15 mouse cellular contexts compared by ENCODE assay signal in the genomic region with DNA sequence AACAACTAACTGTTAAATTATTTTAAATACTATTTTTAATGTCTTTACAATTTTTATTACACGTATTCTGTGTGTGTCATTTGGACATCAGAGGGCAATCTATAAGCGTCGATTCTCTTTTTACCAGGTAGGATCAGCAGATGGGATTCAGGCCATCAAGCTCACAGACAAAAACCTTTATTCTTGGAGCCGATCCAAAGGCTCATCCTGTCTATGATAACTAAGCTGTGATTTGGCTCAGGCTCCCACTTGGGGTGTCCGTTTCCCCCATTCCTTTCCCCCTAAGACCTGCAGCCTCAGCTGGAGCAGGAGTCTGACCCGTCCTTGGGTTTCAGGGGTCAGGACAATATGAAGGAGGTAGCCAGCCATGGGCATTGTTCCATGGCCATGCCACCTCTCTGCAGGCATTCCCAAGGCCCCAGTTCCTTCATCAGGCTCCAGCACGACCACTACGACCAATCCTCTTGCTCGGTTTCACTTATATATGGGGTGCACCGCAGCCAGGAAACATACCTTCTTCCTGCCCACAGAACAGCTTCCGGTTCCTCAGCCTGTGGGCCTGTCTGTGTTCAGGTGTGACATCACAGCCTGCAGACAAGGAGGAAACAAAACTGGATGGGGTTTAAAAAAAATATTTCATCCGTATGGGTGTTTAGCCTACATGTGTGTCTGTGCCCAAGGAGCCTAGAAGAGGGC. TPM values are rescaled to one million over a fixed set of nuclear protein-coding genes. Genes with fewer than 3 reads are reported as not detected.
A peak's percentile ranks its signal among the peaks of the same experiment; 100 is the strongest.
DNase-seq lines count a peak whose midpoint lies in the region; ATAC-seq and TF ChIP-seq lines count a peak whose summit lies in the region.
"Had no signal": no experiment of that assay in that cellular context is flagged by ENCODE, and none has a peak within 500 bp of the region (broad histone marks: within the 10 kb centered on the region; RNA-seq: fewer than 3 reads in every experiment).

No protein-coding gene starts in this region.

- peaks cover 2 to 28% of the 10 kb centered on the region in 2 experiments; a peak in 3 of 4 replicates for H3K4me1 ChIP-seq in MEL (ENCODE audit: control insufficient read depth in 1 of 2, insufficient read depth in 2 of 2, low read length in 2 of 2)
- H3K4me1 ChIP-seq in megakaryocyte, embryonic 14.5 days = peaks cover 55% of the 10 kb centered on the region
- H3K4me1 ChIP-seq in thymus, adult 2 months (replicated peaks; ENCODE audit: control insufficient read depth, insufficient read depth, low read length) = peaks cover 34% of the 10 kb centered on the region
- peaks cover 14% of the 10 kb centered on the region for H3K4me1 ChIP-seq in midbrain, embryonic 14.5 days (ENCODE audit: control insufficient read depth, insufficient read depth, low read length)

- no peak overlapping the region for H3K9ac ChIP-seq in MEL (ENCODE audit: control insufficient read depth, low read depth, low read length, poor library complexity, severe bottlenecking)
- H3K9ac ChIP-seq in midbrain, embryonic 14.5 days (replicated peaks; ENCODE audit: low read length) = no peak overlapping the region
- H3K9ac ChIP-seq: kidney, embryonic 15.5 days; neural tube, embryonic 15.5 days had no signal

- no peak for ATAC-seq in midbrain, embryonic 14.5 days (ENCODE audit: low FRiP score, low TSS enrichment)

- no peak for TF ChIP-seq CTCF in layer of hippocampus, adult 2 months (conservative IDR thresholded peaks at IDR 0.05)
- TF ChIP-seq CTCF in MEL (IDR thresholded peaks at IDR 0.05 in 2 of 3, conservative IDR thresholded peaks at IDR 0.05 in 1 of 3; ENCODE audit: control insufficient read depth in 1 of 3, insufficient read depth in 1 of 3, low read depth in 2 of 3, low read length in 3 of 3, poor library complexity in 1 of 3, severe bottlenecking in 1 of 3) = no peak
- TF ChIP-seq CTCF in thymus, adult 2 months (IDR thresholded peaks at IDR 0.05; ENCODE audit: borderline replicate concordance, control insufficient read depth, extremely low read depth, insufficient read depth, low read length, poor library complexity) = peak; percentile 31; the same call in 1 of the 2 replicates

- H3K4me3 ChIP-seq in layer of hippocampus, adult 2 months = no peak overlapping the region
- H3K4me3 ChIP-seq in MEL (ENCODE audit: control insufficient read depth in 1 of 2, insufficient read depth in 1 of 2, low read depth in 2 of 2, low read length in 2 of 2) = no peak overlapping the region
- peak overlapping the region; percentile 65 for H3K4me3 ChIP-seq in megakaryocyte, embryonic 14.5 days (replicated peaks)
- peak overlapping the region; percentile 57 for H3K4me3 ChIP-seq in thymus, adult 2 months (ENCODE audit: control insufficient read depth, insufficient read depth, low read length)
- H3K4me3 ChIP-seq in midbrain, embryonic 14.5 days (replicated peaks; ENCODE audit: low read depth, low read length) = no peak overlapping the region
- H3K4me3 ChIP-seq: kidney, embryonic 15.5 days; neural tube, embryonic 15.5 days had no signal

- H3K27me3 ChIP-seq in MEL (ENCODE audit: control insufficient read depth in 1 of 2, insufficient read depth in 2 of 2, low read length in 2 of 2) = no peaks in the 10 kb centered on the region
- no peaks in the 10 kb centered on the region for H3K27me3 ChIP-seq in megakaryocyte, embryonic 14.5 days (replicated peaks)
- H3K27me3 ChIP-seq in thymus, adult 2 months (ENCODE audit: control insufficient read depth, insufficient read depth, low read length) = no peaks in the 10 kb centered on the region
- no peaks in the 10 kb centered on the region for H3K27me3 ChIP-seq in midbrain, embryonic 14.5 days (ENCODE audit: control insufficient read depth, insufficient read depth, low read length)
- H3K27me3 ChIP-seq: kidney, embryonic 15.5 days; neural tube, embryonic 15.5 days had no signal

- no peaks in the 10 kb centered on the region; the same call in 1 of the 2 replicates for H3K79me2 ChIP-seq in MEL (ENCODE audit: control insufficient read depth, insufficient read depth, low read length, poor library complexity)

- no peak for TF ChIP-seq EP300 in MEL (IDR thresholded peaks at IDR 0.05; ENCODE audit: low read depth in 1 of 2, low read length in 2 of 2)

- no peak for TF ChIP-seq POLR2A in MEL (IDR thresholded peaks at IDR 0.05; ENCODE audit: control insufficient read depth in 1 of 2, insufficient read depth in 1 of 2, low read depth in 1 of 2, low read length in 2 of 2, poor library complexity in 1 of 2)
- peak; percentile 59; the same call in 1 of the 2 replicates for TF ChIP-seq POLR2A in thymus, adult 2 months (IDR thresholded peaks at IDR 0.05; ENCODE audit: control insufficient read depth, extremely low read depth, insufficient read depth, low read length, poor library complexity)

- H3K4me2 ChIP-seq in midbrain, embryonic 14.5 days (ENCODE audit: low read length) = no peak overlapping the region
- H3K4me2 ChIP-seq: kidney, embryonic 15.5 days; liver, embryonic 11.5 days; midbrain, embryonic 11.5 days; neural tube, embryonic 15.5 days had no signal

- 34% methylated on average over 12 of the region's 12 CpGs for WGBS in thymus, adult 2 months
- whole genome bisulfite sequencing in midbrain, embryonic 14.5 days = 90% methylated on average over 12 of the region's 12 CpGs

- no peak for TF ChIP-seq RAD21 in MEL (IDR thresholded peaks at IDR 0.05; ENCODE audit: low read depth, low read length)

- no peak for DNase-seq in layer of hippocampus, adult 2 months (ENCODE audit: low spot score in 2 of 2)
- DNase-seq in layer of hippocampus, adult 9-11 months = no peak
- DNase-seq in MEL (ENCODE audit: low read depth, low spot score) = no peak
- DNase-seq in thymus, adult 2 months = peak; percentile 78
- no peak for DNase-seq in yolk sac, embryonic 10.5 days (ENCODE audit: low spot score)
- no peak for DNase-seq in midbrain, embryonic 14.5 days
- DNase-seq in left cerebral cortex, adult 11 months (ENCODE audit: low spot score) = no peak
- DNase-seq: embryo, embryonic 11 days; layer of hippocampus, postnatal 36 days; right cerebral cortex, postnatal 14 days had no signal

- H3K9me3 ChIP-seq in MEL (replicated peaks; ENCODE audit: insufficient read depth, low read length) = no peaks in the 10 kb centered on the region
- H3K9me3 ChIP-seq in megakaryocyte, embryonic 14.5 days = no peaks in the 10 kb centered on the region
- no peaks in the 10 kb centered on the region for H3K9me3 ChIP-seq in midbrain, embryonic 14.5 days (ENCODE audit: control insufficient read depth, low read length)
- H3K9me3 ChIP-seq: kidney, embryonic 15.5 days; neural tube, embryonic 15.5 days had no signal

- peaks cover 0 to 9% of the 10 kb centered on the region in 2 experiments; a peak in 2 of 4 replicates for H3K36me3 ChIP-seq in MEL (ENCODE audit: control insufficient read depth in 1 of 2, insufficient read depth in 2 of 2, low read length in 2 of 2)
- peaks cover 10% of the 10 kb centered on the region for H3K36me3 ChIP-seq in megakaryocyte, embryonic 14.5 days (replicated peaks; ENCODE audit: low read length)
- H3K36me3 ChIP-seq in thymus, adult 2 months (ENCODE audit: control insufficient read depth, insufficient read depth, low read length) = no peaks in the 10 kb centered on the region
- H3K36me3 ChIP-seq in midbrain, embryonic 14.5 days (ENCODE audit: control insufficient read depth, insufficient read depth, low read length) = peaks cover 12% of the 10 kb centered on the region; the same call in 1 of the 2 replicates
- H3K36me3 ChIP-seq: kidney, embryonic 15.5 days had no signal

- H3K27ac ChIP-seq in layer of hippocampus, adult 2 months = peak overlapping the region; percentile 39; the same call in 1 of the 2 replicates
- no peak overlapping the region for H3K27ac ChIP-seq in MEL (ENCODE audit: control insufficient read depth, low read depth, low read length)
- peak overlapping the region; percentile 97 for H3K27ac ChIP-seq in thymus, adult 2 months (ENCODE audit: control insufficient read depth, insufficient read depth, low read length)
- H3K27ac ChIP-seq in midbrain, embryonic 14.5 days (replicated peaks; ENCODE audit: low read depth, low read length) = no peak overlapping the region
- H3K27ac ChIP-seq: kidney, embryonic 15.5 days; neural tube, embryonic 15.5 days had no signal

RNA-seq across cellular contexts. Expression of a gene that starts 8.2 kb away (rescaled TPM):
- 100 to 1,000 TPM; 573 to 583 TPM for total RNA-seq in layer of hippocampus, adult 2 months (2021)
- total RNA-seq in MEL (2012; rRNA removed) = 8.0 and 11.1 TPM in 2 replicates
- polyA plus RNA-seq in MEL (2012; ENCODE audit: insufficient read depth in 1 of 2, insufficient read length in 2 of 2, low read depth in 1 of 2, low replicate concordance in 2 of 2, missing spikeins in 1 of 2) = 10 to 100 TPM in 1 of 2 experiments, not detected in 1; 22.8 TPM
- polyA plus RNA-seq in megakaryocyte, embryonic 14.5 days (2012; ENCODE audit: insufficient read depth, low replicate concordance) = 66.2 and 97.1 TPM in 2 replicates
- 456 and 516 TPM in 2 replicates for polyA plus RNA-seq in thymus, adult 2 months (2012; rRNA removed)
- 114 and 134 TPM in 2 replicates for polyA plus RNA-seq in midbrain, embryonic 14.5 days (2014; fragmentation: Nextera tagmentation; extraction: Ambion mirVana)

RNA-seq across cellular contexts. Expression of a gene that starts 8.2 kb away (rescaled TPM):
- total RNA-seq in layer of hippocampus, adult 2 months (2021) = 10 to 100 TPM; 25.5 to 25.6 TPM
- total RNA-seq in MEL (2012; rRNA removed) = 5.9 and 6.6 TPM in 2 replicates
- polyA plus RNA-seq in MEL (2012; ENCODE audit: insufficient read depth in 1 of 2, insufficient read length in 2 of 2, low read depth in 1 of 2, low replicate concordance in 2 of 2, missing spikeins in 1 of 2) = 10 to 100 TPM in 1 of 2 experiments, not detected in 1; 33.2 TPM
- polyA plus RNA-seq in megakaryocyte, embryonic 14.5 days (2012; ENCODE audit: insufficient read depth, low replicate concordance) = 19.6 and 32.1 TPM in 2 replicates
- 58.0 and 58.1 TPM in 2 replicates for polyA plus RNA-seq in thymus, adult 2 months (2012; rRNA removed)
- 26.3 and 35.3 TPM in 2 replicates for polyA plus RNA-seq in midbrain, embryonic 14.5 days (2014; fragmentation: Nextera tagmentation; extraction: Ambion mirVana)

RNA-seq across cellular contexts. Expression of a gene that starts 21.8 kb away (rescaled TPM):
- under 1 TPM in 1 of 2 experiments, not detected in 1; 0.15 TPM for total RNA-seq in layer of hippocampus, adult 2 months (2021)
- total RNA-seq in MEL (2012; rRNA removed) = not detected in 2 replicates
- under 1 TPM in 1 of 2 experiments, not detected in 1; 0.26 TPM for polyA plus RNA-seq in MEL (2012; ENCODE audit: insufficient read depth in 1 of 2, insufficient read length in 2 of 2, low read depth in 1 of 2, low replicate concordance in 2 of 2, missing spikeins in 1 of 2)
- 1.6 and 2.1 TPM in 2 replicates for polyA plus RNA-seq in megakaryocyte, embryonic 14.5 days (2012; ENCODE audit: insufficient read depth, low replicate concordance)
- polyA plus RNA-seq in thymus, adult 2 months (2012; rRNA removed) = 1.1 and 1.3 TPM in 2 replicates
- polyA plus RNA-seq in midbrain, embryonic 14.5 days (2014; fragmentation: Nextera tagmentation; extraction: Ambion mirVana) = 0.43 and 0.78 TPM in 2 replicates
- total RNA-seq: layer of hippocampus, postnatal 36 days had no signal

RNA-seq across cellular contexts. Expression of a gene that starts 45.7 kb away (rescaled TPM):
- under 1 TPM; 0.38 to 0.39 TPM for total RNA-seq in layer of hippocampus, adult 2 months (2021)
- 0.39 TPM in 2 replicates for total RNA-seq in MEL (2012; rRNA removed)
- polyA plus RNA-seq in MEL (2012; ENCODE audit: insufficient read depth in 1 of 2, insufficient read length in 2 of 2, low read depth in 1 of 2, low replicate concordance in 2 of 2, missing spikeins in 1 of 2) = 1 to 10 TPM in 1 of 2 experiments, not detected in 1; 1.4 TPM
- 1.7 and 1.8 TPM in 2 replicates for polyA plus RNA-seq in megakaryocyte, embryonic 14.5 days (2012; ENCODE audit: insufficient read depth, low replicate concordance)
- polyA plus RNA-seq in thymus, adult 2 months (2012; rRNA removed) = 2.0 and 2.4 TPM in 2 replicates
- polyA plus RNA-seq in midbrain, embryonic 14.5 days (2014; fragmentation: Nextera tagmentation; extraction: Ambion mirVana) = 0.77 and 0.97 TPM in 2 replicates

RNA-seq across cellular contexts. Expression of a gene that starts 46.5 kb away (rescaled TPM):
- total RNA-seq in layer of hippocampus, adult 2 months (2021) = 10 to 100 TPM; 87.0 to 99.1 TPM
- total RNA-seq in MEL (2012; rRNA removed) = 69.0 and 73.5 TPM in 2 replicates
- polyA plus RNA-seq in MEL (2012; ENCODE audit: insufficient read depth in 1 of 2, insufficient read length in 2 of 2, low read depth in 1 of 2, low replicate concordance in 2 of 2, missing spikeins in 1 of 2) = 100 to 1,000 TPM in 1 of 2 experiments, not detected in 1; 127 TPM
- 72.3 and 86.4 TPM in 2 replicates for polyA plus RNA-seq in megakaryocyte, embryonic 14.5 days (2012; ENCODE audit: insufficient read depth, low replicate concordance)
- 133 and 139 TPM in 2 replicates for polyA plus RNA-seq in thymus, adult 2 months (2012; rRNA removed)
- polyA plus RNA-seq in midbrain, embryonic 14.5 days (2014; fragmentation: Nextera tagmentation; extraction: Ambion mirVana) = 51.0 and 67.0 TPM in 2 replicates

Comparison
In these comparisons a context has a peak if more than half of its experiments do, and no peak if none do; other contexts are left out.
1. H3K27ac ChIP-seq: peak in layer of hippocampus, adult 2 months (single experiment) and thymus, adult 2 months (single experiment); none in MEL (single experiment) and midbrain, embryonic 14.5 days (single experiment).
2. H3K4me3 ChIP-seq: peak in megakaryocyte, embryonic 14.5 days (single experiment) and thymus, adult 2 months (single experiment); none in layer of hippocampus, adult 2 months (single experiment), MEL (0 of 2) and midbrain, embryonic 14.5 days (single experiment).